Mouse (Mus musculus) limb, embryonic 10.5 days (tissue): ENCODE data around the gene Ndrg3. TPM values are rescaled to one million over a fixed set of nuclear protein-coding genes. Genes with fewer than 3 reads are reported as not detected.
"Not testable (repeated sequence)": the region's sequence is repeated elsewhere in the genome, so short reads cannot be mapped to it uniquely, and the experiment has no call there.

Experiments used
- DNase-seq: peaks from one replicate; pipeline ENCODE4 v3.0.0-alpha.2; 2017; ENCODE audit warnings: low spot score
- H3K27ac ChIP-seq: fragments of 300-500 bp; sonication (generic); 2 replicates; pipeline ENCODE4 v1.5.1; 2016; ENCODE audit warnings: mild to moderate bottlenecking
- H3K27me3 ChIP-seq: fragments of 300-500 bp; sonication (generic); 2 replicates; pipeline ENCODE4 v1.6.1; 2016; ENCODE audit warnings: low read depth, mild to moderate bottlenecking; ENCODE audit not compliant: poor library complexity, severe bottlenecking
- H3K36me3 ChIP-seq: fragments of 300-500 bp; sonication (generic); 2 replicates; pipeline ENCODE4 v1.6.1; 2016; ENCODE audit warnings: mild to moderate bottlenecking, moderate library complexity
- H3K4me1 ChIP-seq: fragments of 300-500 bp; sonication (generic); 2 replicates; pipeline ENCODE4 v1.6.1; 2016
- H3K4me3 ChIP-seq: fragments of 300-500 bp; sonication (generic); 2 replicates; pipeline ENCODE4 v1.5.1; 2016; ENCODE audit warnings: mild to moderate bottlenecking, moderate library complexity
- H3K9me3 ChIP-seq: fragments of 300-500 bp; sonication (generic); replicated peaks from 2 replicates; pipeline ENCODE4 v1.6.1; 2016; ENCODE audit warnings: mild to moderate bottlenecking
- WGBS: fragments of 180-500 bp; shearing (Covaris S2); methylation state at CpG from one replicate; pipeline ENCODE4 v1.1.7; 2016; 5-methylcytosine and 5-hydroxymethylcytosine counted together
- polyA plus RNA-seq: library from polyadenylated mRNA; unstranded; fragments of >200 nt; fragmentation: Nextera tagmentation; extraction: Ambion mirVana; gene quantifications from 2 replicates; pipeline ENCODE4 v1.2.1, GENCODE M21; 2016

Gene Ndrg3
- polyA plus RNA-seq, 1 experiment from 2014 or later, result 40.4 TPM

DNA sequence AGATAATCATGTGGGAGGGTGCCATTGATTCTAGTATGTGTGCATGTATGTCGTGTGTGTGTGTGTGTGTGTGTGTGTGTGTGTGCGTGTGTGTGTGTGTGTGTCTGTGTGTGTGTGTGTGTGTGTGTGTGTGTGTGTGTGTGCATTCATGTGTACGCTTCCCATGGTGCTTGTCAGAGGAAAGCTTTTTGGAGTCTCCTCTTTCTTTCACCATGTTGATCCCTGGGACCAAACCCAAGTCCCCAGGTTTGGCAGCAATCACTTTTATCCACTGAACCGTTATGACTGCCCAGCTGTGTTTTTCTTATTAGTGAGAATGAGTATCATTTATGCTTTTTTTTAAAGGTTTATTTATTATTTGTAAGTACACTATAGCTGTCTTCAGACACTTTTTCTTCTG, 89.4 kb downstream of the Ndrg3 start:
- not testable (repeated sequence) for H3K9me3 ChIP-seq, H3K36me3 ChIP-seq, H3K27me3 ChIP-seq, H3K27ac ChIP-seq, DNase-seq, H3K4me3 ChIP-seq
- H3K4me1 ChIP-seq, result peaks cover 13% of the 10 kb centered on the region
- 80% methylated on average over 4 of the region's 4 CpGs for WGBS

DNA sequence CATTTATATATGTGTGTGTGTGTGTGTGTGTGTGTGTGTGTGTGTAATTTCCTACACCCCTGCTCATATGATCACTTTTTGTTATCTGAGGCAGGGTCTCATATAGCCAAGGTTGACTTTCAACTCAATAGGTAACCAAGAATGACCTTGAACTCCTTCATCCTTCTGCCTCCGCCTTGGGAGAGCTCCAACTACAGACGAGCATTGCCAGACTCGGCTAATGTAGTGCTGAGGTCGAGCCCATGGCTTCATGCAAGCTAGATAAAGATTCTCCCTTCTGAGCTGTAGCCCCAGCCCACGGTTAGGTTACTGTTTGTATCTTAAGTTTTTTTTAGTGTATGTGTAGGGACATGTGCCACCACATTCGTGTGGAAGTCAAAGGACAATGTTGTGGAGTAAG, 90.0 kb downstream of the Ndrg3 start:
- Histone ChIP-seq H3K36me3 (no peaks in the 10 kb centered on the region), H3K4me1 (peaks cover 13% of the 10 kb centered on the region), H3K9me3 (no peaks in the 10 kb centered on the region), H3K27me3 (no peaks in the 10 kb centered on the region), H3K4me3 (no peak overlapping the region), H3K27ac (no peak overlapping the region)
- WGBS, result 84% methylated on average over 6 of the region's 6 CpGs
- no peak for DNase-seq

DNA sequence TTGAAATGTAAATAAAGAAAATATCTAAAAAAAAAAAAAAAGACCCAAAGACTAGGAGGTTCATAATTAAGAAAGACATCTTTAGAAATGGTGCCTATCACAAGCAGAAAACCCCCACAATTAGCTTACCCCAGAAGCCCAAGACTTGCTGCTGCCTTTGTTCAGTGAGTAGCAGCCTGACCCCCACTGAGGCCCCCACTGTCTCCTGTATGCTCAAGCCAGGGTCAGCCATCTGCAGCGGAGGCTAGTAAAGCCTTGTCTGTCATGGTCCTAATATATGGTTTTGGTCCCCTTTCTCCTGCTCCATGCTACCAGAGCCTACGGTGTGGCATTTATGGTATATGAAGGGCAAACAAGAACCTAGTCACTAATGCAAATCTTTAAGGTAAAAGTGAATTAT, 90.5 kb downstream of the Ndrg3 start:
- Histone ChIP-seq H3K9me3 (no peaks in the 10 kb centered on the region), H3K4me1 (peaks cover 13% of the 10 kb centered on the region), H3K27me3 (no peaks in the 10 kb centered on the region), H3K36me3 (no peaks in the 10 kb centered on the region), H3K27ac (no peak overlapping the region), H3K4me3 (no peak overlapping the region)
- no peak for DNase-seq
- 86% methylated on average over 2 of the region's 2 CpGs for WGBS

- Histone ChIP-seq H3K36me3 (no peaks in the 10 kb centered on the region), H3K4me1 (no peaks in the 10 kb centered on the region), H3K27ac (no peak overlapping the region), H3K4me3 (no peak overlapping the region), H3K27me3 (no peaks in the 10 kb centered on the region), H3K9me3 (no peaks in the 10 kb centered on the region)
- DNase-seq, result no peak
- WGBS, result 81% methylated on average over 4 of the region's 4 CpGs
These were observed 92.7 kb downstream of the Ndrg3 start for GRCm38 (mm10) chr2:156899184-156899583.

GRCm38 (mm10) chr2:156898374-156898773, 93.5 kb downstream of the Ndrg3 start:
- no peak for DNase-seq
- 81% methylated on average over 4 of the region's 4 CpGs for WGBS
- Histone ChIP-seq H3K9me3 (no peaks in the 10 kb centered on the region), H3K4me3 (no peak overlapping the region), H3K27ac (no peak overlapping the region), H3K36me3 (no peaks in the 10 kb centered on the region), H3K27me3 (no peaks in the 10 kb centered on the region), H3K4me1 (no peaks in the 10 kb centered on the region)

DNA sequence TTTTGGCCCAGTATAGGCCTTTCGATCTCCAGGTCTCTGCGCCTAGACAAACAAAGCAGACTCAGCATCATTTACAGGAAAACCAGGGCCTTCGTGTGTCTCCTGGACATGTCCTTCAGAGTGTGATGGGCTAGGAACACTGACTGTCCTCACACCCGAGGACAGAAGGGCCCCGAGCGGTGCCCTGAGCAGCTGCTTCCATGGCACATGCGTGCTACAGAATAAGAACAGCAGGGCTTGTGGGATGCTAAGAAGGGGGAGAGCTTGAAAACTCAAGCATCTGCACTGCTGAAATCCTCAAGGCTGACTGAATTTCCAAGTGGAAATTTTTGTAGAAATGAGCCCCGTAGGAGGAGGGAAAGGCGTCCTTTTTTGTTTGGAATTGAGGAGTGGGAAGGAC, 94.8 kb downstream of the Ndrg3 start:
- H3K36me3 ChIP-seq, result no peaks in the 10 kb centered on the region
- H3K9me3 ChIP-seq, result no peaks in the 10 kb centered on the region
- H3K27ac ChIP-seq, result no peak overlapping the region
- no peak overlapping the region for H3K4me3 ChIP-seq
- whole genome bisulfite sequencing, result 91% methylated on average over 9 of the region's 9 CpGs
- no peaks in the 10 kb centered on the region for H3K27me3 ChIP-seq
- no peak for DNase-seq
- H3K4me1 ChIP-seq, result peaks cover 5% of the 10 kb centered on the region; the same call in 1 of the 2 replicates

- no peak overlapping the region for H3K4me3 ChIP-seq
- H3K27me3 ChIP-seq, result no peaks in the 10 kb centered on the region
- DNase-seq, result no peak
- peaks cover 6% of the 10 kb centered on the region; the same call in 1 of the 2 replicates for H3K4me1 ChIP-seq
- WGBS, result 85% methylated on average over 9 of the region's 9 CpGs
- no peak overlapping the region for H3K27ac ChIP-seq
- no peaks in the 10 kb centered on the region for H3K36me3 ChIP-seq
- H3K9me3 ChIP-seq, result no peaks in the 10 kb centered on the region
These were observed 95.4 kb downstream of the Ndrg3 start for GRCm38 (mm10) chr2:156896384-156896914.

DNA sequence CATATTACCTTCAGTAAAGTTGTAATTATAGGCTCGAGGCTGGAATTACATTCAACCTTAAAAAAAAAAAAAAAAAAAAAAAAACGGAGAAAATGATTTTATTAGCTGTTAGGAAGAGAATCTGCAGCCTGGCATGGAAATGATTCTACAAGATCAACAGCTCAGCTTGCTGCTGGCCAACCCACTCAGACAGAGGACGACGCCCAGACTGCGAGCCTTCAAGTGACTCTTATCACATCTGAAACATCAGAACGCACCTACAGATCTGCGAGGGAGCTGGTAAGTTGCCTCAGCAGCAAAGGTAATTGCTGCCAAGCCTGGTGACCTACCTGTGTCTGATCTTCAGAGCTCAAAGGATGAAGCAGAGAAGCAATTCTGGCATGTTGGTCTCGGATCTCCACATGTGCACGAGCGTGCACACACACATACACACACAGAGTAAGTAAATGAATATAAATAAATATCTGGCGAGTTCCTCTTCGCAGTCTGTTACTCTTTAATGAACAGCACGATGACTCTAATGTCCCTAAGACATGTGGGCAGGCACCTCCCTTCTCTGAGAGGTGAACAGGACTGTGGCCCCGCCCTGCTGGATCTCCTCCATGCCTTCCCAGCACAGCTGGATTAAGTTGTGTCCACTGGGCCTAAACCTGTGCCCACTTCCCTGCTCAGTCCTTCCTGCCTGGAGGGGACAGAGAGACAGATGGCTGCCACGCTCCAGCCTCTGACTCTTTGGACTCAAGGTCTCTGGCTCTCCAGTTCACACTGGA, 97.2 kb downstream of the Ndrg3 start:
- no peaks in the 10 kb centered on the region for H3K36me3 ChIP-seq
- WGBS, result 87% methylated on average over 15 of the region's 15 CpGs
- no peak for DNase-seq

GRCm38 (mm10) chr2:156892821-156893220, 99.0 kb downstream of the Ndrg3 start:
- no peaks in the 10 kb centered on the region for H3K27me3 ChIP-seq
- no peak overlapping the region for H3K4me3 ChIP-seq
- 84% methylated on average over 6 of the region's 6 CpGs for WGBS
- no peaks in the 10 kb centered on the region for H3K9me3 ChIP-seq
- H3K36me3 ChIP-seq, result no peaks in the 10 kb centered on the region
- H3K4me1 ChIP-seq, result peaks cover 6% of the 10 kb centered on the region; the same call in 1 of the 2 replicates
- no peak overlapping the region for H3K27ac ChIP-seq
- no peak for DNase-seq

More for the DNA sequence above, 97.2 kb downstream of the Ndrg3 start:
- Histone ChIP-seq H3K4me3 (no peak overlapping the region), H3K27ac (no peak overlapping the region), H3K27me3 (no peaks in the 10 kb centered on the region), H3K4me1 (peaks cover 6% of the 10 kb centered on the region; the same call in 1 of the 2 replicates), H3K9me3 (no peaks in the 10 kb centered on the region)

DNA sequence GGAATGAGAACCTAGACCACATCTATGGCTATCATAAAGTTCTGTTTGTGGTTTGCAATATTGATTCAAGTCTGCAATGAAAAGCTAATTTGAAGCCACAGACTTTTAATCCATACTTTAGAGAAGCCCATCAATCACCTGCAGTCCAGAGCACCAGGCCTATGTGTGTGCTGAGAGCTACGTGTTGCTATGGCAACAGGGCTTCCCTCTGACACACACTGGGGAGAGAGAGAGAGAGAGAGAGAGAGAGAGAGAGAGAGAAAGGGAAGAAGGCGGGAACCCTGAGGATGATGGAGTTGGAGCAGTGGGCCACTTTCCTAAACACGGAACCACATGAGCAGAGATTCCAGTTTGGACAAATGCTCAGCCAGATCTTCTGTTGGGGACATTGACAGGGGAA, 99.6 kb downstream of the Ndrg3 start:
- DNase-seq, result no peak
- 52% methylated on average over 3 of the region's 3 CpGs for WGBS
- no peaks in the 10 kb centered on the region for H3K36me3 ChIP-seq
- peaks cover 6% of the 10 kb centered on the region; the same call in 1 of the 2 replicates for H3K4me1 ChIP-seq
- H3K4me3 ChIP-seq, result no peak overlapping the region
- H3K27me3 ChIP-seq, result no peaks in the 10 kb centered on the region
- H3K9me3 ChIP-seq, result no peaks in the 10 kb centered on the region
- no peak overlapping the region for H3K27ac ChIP-seq

GRCm38 (mm10) chr2:156888490-156888889, 103.4 kb downstream of the Ndrg3 start:
- WGBS, result 75% methylated on average over 3 of the region's 3 CpGs
- H3K9me3 ChIP-seq, result no peaks in the 10 kb centered on the region
- no peaks in the 10 kb centered on the region for H3K27me3 ChIP-seq
- no peak overlapping the region for H3K27ac ChIP-seq
- H3K4me1 ChIP-seq, result peaks cover 24% of the 10 kb centered on the region
- DNase-seq, result no peak
- H3K36me3 ChIP-seq, result no peaks in the 10 kb centered on the region
- H3K4me3 ChIP-seq, result no peak overlapping the region

- H3K9me3 ChIP-seq, result no peaks in the 10 kb centered on the region
- no peak for DNase-seq
- no peak within 1 kb of the TSS for H3K4me3 ChIP-seq
- H3K27me3 ChIP-seq, result no peaks in the 10 kb centered on the region
- H3K27ac ChIP-seq, result peak within 1 kb of the TSS; percentile 33; the same call in 1 of the 2 replicates
- H3K4me1 ChIP-seq, result peaks cover 19% of the 10 kb centered on the region
- WGBS, result 67% methylated on average over 6 of the region's 6 CpGs
- no peaks in the 10 kb centered on the region for H3K36me3 ChIP-seq
These were observed 104.8 kb downstream of the Ndrg3 start, which contains the start of gene Sla2 for GRCm38 (mm10) chr2:156887017-156887416. Sla2 (minus strand) TSS chr2:156887192.

GRCm38 (mm10) chr2:156886084-156886631, 105.7 kb downstream of the Ndrg3 start:
- H3K27me3 ChIP-seq, result no peaks in the 10 kb centered on the region
- H3K4me1 ChIP-seq, result peaks cover 18% of the 10 kb centered on the region
- no peaks in the 10 kb centered on the region for H3K9me3 ChIP-seq
- 80% methylated on average over 10 of the region's 10 CpGs for WGBS
- no peak overlapping the region for H3K4me3 ChIP-seq
- no peak for DNase-seq
- H3K36me3 ChIP-seq, result no peaks in the 10 kb centered on the region
- no peak overlapping the region for H3K27ac ChIP-seq
